Mouse (Mus musculus) heart, embryonic 15.5 days (tissue): ENCODE data around the gene Atp6v1fnb. TPM values are rescaled to one million over a fixed set of nuclear protein-coding genes. Genes with fewer than 3 reads are reported as not detected.

Experiments used
- ATAC-seq: fragments of 200-750 bp; cut with Nextera tagmentation; replicated peaks from 2 replicates; pipeline ENCODE4 v1.8.0; 2017; ENCODE audit warnings: low read depth, moderate TSS enrichment; ENCODE audit not compliant: insufficient number of reproducible peaks, insufficient read depth, low FRiP score
- H3K27ac ChIP-seq: fragments of 300-500 bp; sonication (generic); 2 replicates; pipeline ENCODE4 v1.5.1; 2015; ENCODE audit warnings: mild to moderate bottlenecking, inconsistent platforms
- H3K27me3 ChIP-seq: fragments of 300-500 bp; sonication (generic); 2 replicates; pipeline ENCODE4 v1.6.1; 2015; ENCODE audit warnings: inconsistent platforms
- H3K36me3 ChIP-seq: fragments of 300-500 bp; sonication (generic); 2 replicates; pipeline ENCODE4 v1.6.1; 2015; ENCODE audit warnings: mild to moderate bottlenecking, inconsistent platforms
- H3K4me1 ChIP-seq: fragments of 300-500 bp; sonication (generic); replicated peaks from 2 replicates; pipeline ENCODE4 v1.6.1; 2015; ENCODE audit warnings: inconsistent platforms
- H3K4me2 ChIP-seq: fragments of 300-500 bp; sonication (generic); 2 replicates; pipeline ENCODE4 v1.6.1; 2015; ENCODE audit warnings: inconsistent platforms, mild to moderate bottlenecking, moderate library complexity
- H3K4me3 ChIP-seq: fragments of 300-500 bp; sonication (generic); 2 replicates; pipeline ENCODE4 v1.5.1; 2015; ENCODE audit warnings: mild to moderate bottlenecking, inconsistent platforms
- H3K9ac ChIP-seq: fragments of 300-500 bp; sonication (generic); 2 replicates; pipeline ENCODE4 v1.6.1; 2015; ENCODE audit warnings: mild to moderate bottlenecking, inconsistent platforms
- H3K9me3 ChIP-seq: fragments of 300-500 bp; sonication (generic); replicated peaks from 2 replicates; pipeline ENCODE4 v1.6.1; 2016; ENCODE audit warnings: inconsistent platforms
- WGBS: fragments of 180-500 bp; shearing (Covaris S2); methylation state at CpG from one replicate; pipeline ENCODE4 v1.1.7; 2015; ENCODE audit warnings: mixed read lengths; 5-methylcytosine and 5-hydroxymethylcytosine counted together
- polyA plus RNA-seq: library from polyadenylated mRNA; unstranded; fragments of >200 nt; fragmentation: Nextera tagmentation; extraction: Ambion mirVana; gene quantifications from 2 replicates; pipeline ENCODE4 v1.2.1, GENCODE M21; 2015

The Atp6v1fnb gene
- polyA plus RNA-seq, 1 experiment from 2014 or later, result not detected

DNA sequence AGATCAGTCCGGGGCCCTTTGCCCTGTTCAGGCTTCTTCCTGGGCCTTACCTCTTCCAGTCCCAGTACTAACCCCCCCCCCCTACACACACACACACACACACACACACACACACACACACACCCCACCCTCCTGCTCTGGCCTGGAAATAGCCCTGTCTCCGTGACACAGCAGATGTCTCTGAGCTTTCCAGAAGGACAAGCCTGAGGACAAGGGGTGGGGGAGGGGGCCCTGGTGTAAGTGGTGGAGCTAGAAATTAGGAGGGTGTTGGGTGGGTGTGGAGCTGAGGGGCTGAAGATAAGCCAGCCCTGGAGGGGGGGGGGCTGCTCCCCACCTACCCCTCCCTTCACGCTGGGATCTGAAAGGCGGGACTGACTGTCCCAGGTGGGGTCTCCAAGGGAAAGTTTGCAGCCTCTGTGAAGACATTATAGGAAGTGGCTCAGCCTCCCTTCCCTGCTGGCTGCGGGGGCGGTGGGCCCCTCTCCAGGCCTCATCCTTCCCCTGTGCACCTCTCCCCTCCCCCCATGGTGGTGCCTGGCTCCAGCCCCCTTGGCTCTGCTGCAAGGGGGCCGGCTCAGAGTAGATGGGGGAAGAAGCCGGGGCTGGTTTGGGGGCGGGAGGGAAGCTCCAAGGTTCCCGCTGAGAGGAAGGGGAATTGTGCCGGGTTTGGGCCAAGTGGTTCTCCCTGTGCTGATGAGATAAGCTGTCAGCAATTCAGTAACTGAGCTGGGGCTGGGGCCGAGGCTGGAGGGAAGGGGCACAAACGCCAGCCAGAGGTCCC is 36.1 kb upstream of the Atp6v1fnb start:
- H3K27ac ChIP-seq, result peak overlapping the region; percentile 98
- peak overlapping the region; percentile 74 for H3K4me3 ChIP-seq
- no peaks in the 10 kb centered on the region for H3K27me3 ChIP-seq
- H3K9ac ChIP-seq, result peak overlapping the region; percentile 88
- H3K4me1 ChIP-seq, result peaks cover 60% of the 10 kb centered on the region
- H3K9me3 ChIP-seq, result no peaks in the 10 kb centered on the region
- H3K4me2 ChIP-seq, result peak overlapping the region; percentile 74
- peaks cover 28% of the 10 kb centered on the region for H3K36me3 ChIP-seq
- 2% methylated on average over 12 of the region's 13 CpGs for WGBS
- peak; percentile 40 for ATAC-seq

GRCm38 (mm10) chr6:29435940-29436451 is 35.2 kb upstream of the Atp6v1fnb start:
- H3K4me3 ChIP-seq, result peak overlapping the region; percentile 74
- H3K4me1 ChIP-seq, result peaks cover 51% of the 10 kb centered on the region
- 11% methylated on average over 6 of the region's 6 CpGs for WGBS
- H3K36me3 ChIP-seq, result peaks cover 37% of the 10 kb centered on the region
- no peaks in the 10 kb centered on the region for H3K27me3 ChIP-seq
- H3K4me2 ChIP-seq, result peak overlapping the region; percentile 74
- H3K9ac ChIP-seq, result peak overlapping the region; percentile 88
- peak overlapping the region; percentile 98 for H3K27ac ChIP-seq
- peak; percentile 9; the same call in 1 of the 2 replicates for ATAC-seq
- no peaks in the 10 kb centered on the region for H3K9me3 ChIP-seq

DNA sequence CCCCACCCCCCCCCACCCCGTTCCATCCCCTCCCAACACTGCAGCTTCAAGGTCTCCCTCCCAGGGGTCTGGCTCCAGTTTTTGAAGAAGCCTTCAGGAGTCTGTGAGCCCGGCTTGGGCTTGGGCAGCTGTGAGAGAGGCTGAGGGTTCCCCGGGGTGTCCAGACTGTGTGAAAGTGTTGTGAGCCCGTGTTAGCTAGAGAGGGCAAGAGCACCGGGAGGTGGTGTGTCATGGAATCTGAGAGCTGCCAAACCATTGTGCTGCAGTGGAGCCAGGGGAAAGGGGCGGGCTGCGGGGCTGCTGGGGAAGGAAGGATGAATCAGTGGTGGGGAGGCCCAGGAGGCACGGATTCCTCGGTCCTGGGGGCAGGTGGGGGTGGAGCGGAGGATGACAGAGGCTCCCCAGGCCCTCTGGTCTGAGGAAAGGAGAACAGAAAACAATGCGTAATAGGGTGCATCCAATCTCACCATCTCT is 34.7 kb upstream of the Atp6v1fnb start:
- peaks cover 50% of the 10 kb centered on the region for H3K4me1 ChIP-seq
- peaks cover 42% of the 10 kb centered on the region for H3K36me3 ChIP-seq
- ATAC-seq, result 0 out of 2 replicates have a peak, but pooled peaks have one; percentile 7
- H3K9ac ChIP-seq, result peak overlapping the region; percentile 88
- H3K4me3 ChIP-seq, result peak overlapping the region; percentile 74
- peak overlapping the region; percentile 74 for H3K4me2 ChIP-seq
- no peaks in the 10 kb centered on the region for H3K9me3 ChIP-seq
- no peaks in the 10 kb centered on the region for H3K27me3 ChIP-seq
- WGBS, result 8% methylated on average over 11 of the region's 11 CpGs
- peak overlapping the region; percentile 98 for H3K27ac ChIP-seq

- H3K4me3 ChIP-seq, result no peak overlapping the region
- no peaks in the 10 kb centered on the region for H3K9me3 ChIP-seq
- H3K4me2 ChIP-seq, result no peak overlapping the region
- no peaks in the 10 kb centered on the region for H3K27me3 ChIP-seq
- 0 out of 2 replicates have a peak overlapping the region, but pooled peaks have one; percentile 11 for H3K9ac ChIP-seq
- peaks cover 31% of the 10 kb centered on the region for H3K4me1 ChIP-seq
- no peak for ATAC-seq
- peaks cover 70% of the 10 kb centered on the region for H3K36me3 ChIP-seq
- WGBS, result 64% methylated on average over 4 of the region's 4 CpGs
- H3K27ac ChIP-seq, result no peak overlapping the region
These were observed 32.0 kb upstream of the Atp6v1fnb start for GRCm38 (mm10) chr6:29439251-29439650.

GRCm38 (mm10) chr6:29439789-29440188 is 31.4 kb upstream of the Atp6v1fnb start:
- no peak overlapping the region for H3K4me2 ChIP-seq
- peaks cover 31% of the 10 kb centered on the region for H3K4me1 ChIP-seq
- H3K4me3 ChIP-seq, result no peak overlapping the region
- no peak overlapping the region for H3K27ac ChIP-seq
- ATAC-seq, result no peak
- WGBS, result 83% methylated on average over 6 of the region's 6 CpGs
- no peaks in the 10 kb centered on the region for H3K27me3 ChIP-seq
- peaks cover 75% of the 10 kb centered on the region for H3K36me3 ChIP-seq
- H3K9me3 ChIP-seq, result no peaks in the 10 kb centered on the region
- H3K9ac ChIP-seq, result no peak overlapping the region

GRCm38 (mm10) chr6:29444773-29445172 is 26.5 kb upstream of the Atp6v1fnb start:
- Histone ChIP-seq H3K4me2 (no peak overlapping the region), H3K9ac (no peak overlapping the region), H3K4me3 (no peak overlapping the region), H3K27ac (no peak overlapping the region), H3K9me3 (no peaks in the 10 kb centered on the region), H3K27me3 (no peaks in the 10 kb centered on the region), H3K4me1 (0 out of 2 replicates have a peak, but pooled peaks cover 3% of the 10 kb centered on the region), H3K36me3 (peaks cover 100% of the 10 kb centered on the region)
- WGBS, result 66% methylated on average over 11 of the region's 11 CpGs
- ATAC-seq, result no peak

DNA sequence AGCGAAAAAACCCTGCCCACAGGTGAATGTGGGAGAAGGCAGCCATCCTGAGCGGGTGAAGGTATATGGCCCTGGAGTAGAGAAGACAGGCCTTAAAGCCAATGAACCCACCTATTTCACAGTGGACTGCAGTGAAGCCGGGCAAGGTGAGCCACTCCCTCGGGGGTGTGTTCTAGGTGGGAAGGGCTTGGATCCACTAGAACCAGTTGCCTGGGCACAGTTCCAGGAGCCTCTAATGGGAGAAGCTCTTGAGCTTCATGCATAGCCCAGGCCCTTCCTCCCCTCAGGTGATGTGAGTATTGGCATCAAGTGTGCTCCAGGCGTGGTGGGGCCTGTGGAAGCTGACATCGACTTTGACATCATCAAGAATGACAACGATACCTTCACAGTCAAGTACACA is 25.9 kb upstream of the Atp6v1fnb start:
- no peaks in the 10 kb centered on the region for H3K27me3 ChIP-seq
- H3K27ac ChIP-seq, result no peak overlapping the region
- no peak overlapping the region for H3K4me2 ChIP-seq
- peaks cover 100% of the 10 kb centered on the region for H3K36me3 ChIP-seq
- no peaks in the 10 kb centered on the region for H3K9me3 ChIP-seq
- H3K4me1 ChIP-seq, result 0 out of 2 replicates have a peak, but pooled peaks cover 3% of the 10 kb centered on the region
- WGBS, result 82% methylated on average over 7 of the region's 7 CpGs
- ATAC-seq, result no peak
- no peak overlapping the region for H3K9ac ChIP-seq
- H3K4me3 ChIP-seq, result no peak overlapping the region

DNA sequence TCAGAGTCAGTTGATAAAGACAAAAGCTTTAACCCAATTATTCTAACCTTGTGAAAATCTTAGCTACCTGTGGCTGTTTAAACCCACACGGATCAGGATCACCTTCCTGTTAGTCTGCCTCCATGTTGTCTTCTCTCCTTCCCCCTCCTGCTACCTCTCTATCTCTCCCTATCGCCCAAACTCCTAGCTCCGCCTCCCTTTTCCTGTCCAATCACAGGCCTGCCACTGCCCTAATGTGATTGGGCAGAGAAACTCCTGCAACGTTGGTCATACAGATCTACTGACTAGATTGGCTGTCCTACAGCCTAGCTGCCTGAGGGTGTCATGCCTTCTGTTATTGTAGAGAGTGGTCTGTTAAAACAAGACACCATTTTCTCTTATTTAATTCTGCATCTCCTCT is 21.4 kb upstream of the Atp6v1fnb start:
- no peak overlapping the region for H3K4me3 ChIP-seq
- 37% methylated on average over 4 of the region's 4 CpGs for WGBS
- no peak for ATAC-seq
- no peaks in the 10 kb centered on the region for H3K9me3 ChIP-seq
- no peak overlapping the region for H3K9ac ChIP-seq
- no peaks in the 10 kb centered on the region for H3K27me3 ChIP-seq
- H3K36me3 ChIP-seq, result peaks cover 99% of the 10 kb centered on the region
- H3K27ac ChIP-seq, result no peak overlapping the region
- no peak overlapping the region for H3K4me2 ChIP-seq
- 0 out of 2 replicates have a peak, but pooled peaks cover 2% of the 10 kb centered on the region for H3K4me1 ChIP-seq

DNA sequence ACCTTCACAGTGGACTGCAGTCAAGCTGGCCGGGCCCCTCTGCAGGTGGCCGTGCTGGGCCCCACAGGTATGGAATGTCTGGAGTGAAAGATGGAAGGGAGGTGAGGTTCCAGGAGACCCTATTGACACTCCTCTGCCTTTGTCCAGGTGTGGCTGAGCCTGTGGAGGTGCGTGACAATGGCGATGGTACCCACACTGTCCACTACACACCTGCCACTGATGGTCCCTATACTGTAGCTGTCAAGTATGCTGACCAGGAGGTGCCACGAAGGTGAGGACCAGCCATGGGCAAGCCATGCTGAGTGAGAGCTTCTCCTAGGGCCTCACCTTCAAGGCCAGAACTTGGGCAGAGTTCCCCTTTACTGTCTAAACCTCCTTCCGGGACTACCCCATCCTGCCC is 20.6 kb upstream of the Atp6v1fnb start:
- no peak overlapping the region for H3K4me2 ChIP-seq
- peaks cover 99% of the 10 kb centered on the region for H3K36me3 ChIP-seq
- H3K27me3 ChIP-seq, result no peaks in the 10 kb centered on the region
- ATAC-seq, result no peak
- no peaks in the 10 kb centered on the region for H3K9me3 ChIP-seq
- no peak overlapping the region for H3K9ac ChIP-seq
- H3K27ac ChIP-seq, result no peak overlapping the region
- no peak overlapping the region for H3K4me3 ChIP-seq
- no peaks in the 10 kb centered on the region for H3K4me1 ChIP-seq
- 95% methylated on average over 6 of the region's 6 CpGs for WGBS

DNA sequence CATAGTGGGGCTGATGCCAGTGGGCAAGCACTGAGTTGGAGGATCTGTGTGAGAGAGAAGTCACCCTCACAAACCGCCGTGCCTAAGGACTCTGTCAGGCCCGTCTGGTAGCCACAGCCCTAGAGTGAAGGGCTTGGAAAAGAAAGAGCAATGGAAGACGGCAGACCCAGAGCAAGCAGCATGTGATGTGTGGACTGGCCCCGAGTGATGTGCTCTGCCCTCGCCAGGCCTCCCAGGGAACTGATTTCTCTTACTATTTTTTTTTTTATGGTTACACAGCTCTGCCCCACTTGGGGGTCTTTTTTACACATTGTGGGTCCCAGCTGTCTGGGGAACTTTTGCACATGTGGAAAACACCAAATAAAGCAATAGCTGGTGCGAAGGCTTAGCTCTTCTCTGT is 9.7 kb upstream of the Atp6v1fnb start:
- H3K9me3 ChIP-seq, result no peaks in the 10 kb centered on the region
- H3K4me3 ChIP-seq, result no peak overlapping the region
- no peaks in the 10 kb centered on the region for H3K4me1 ChIP-seq
- ATAC-seq, result no peak
- H3K9ac ChIP-seq, result no peak overlapping the region
- no peaks in the 10 kb centered on the region for H3K27me3 ChIP-seq
- no peak overlapping the region for H3K4me2 ChIP-seq
- no peak overlapping the region for H3K27ac ChIP-seq
- WGBS, result 50% methylated on average over 7 of the region's 7 CpGs
- peaks cover 48% of the 10 kb centered on the region for H3K36me3 ChIP-seq

GRCm38 (mm10) chr6:29463388-29463787 is 7.8 kb upstream of the Atp6v1fnb start:
- H3K9ac ChIP-seq, result no peak overlapping the region
- H3K9me3 ChIP-seq, result no peaks in the 10 kb centered on the region
- no peak overlapping the region for H3K4me2 ChIP-seq
- no peak overlapping the region for H3K27ac ChIP-seq
- WGBS, result 64% methylated on average over 3 of the region's 3 CpGs
- ATAC-seq, result no peak
- peaks cover under 1% of the 10 kb centered on the region for H3K4me1 ChIP-seq
- peaks cover 29% of the 10 kb centered on the region for H3K36me3 ChIP-seq
- no peaks in the 10 kb centered on the region for H3K27me3 ChIP-seq
- no peak overlapping the region for H3K4me3 ChIP-seq
